Mouse (Mus musculus) heart, embryonic 13.5 days (tissue): Measurements from ENCODE around the gene Mtfr1l. TPM values are rescaled to one million over a fixed set of nuclear protein-coding genes. Genes with fewer than 3 reads are reported as not detected.
A peak's percentile ranks its signal among the peaks of the same experiment; 100 is the strongest.

Experiments
- ATAC-seq: fragments of 200-750 bp; cut with Nextera tagmentation; 2 replicates; pipeline ENCODE4 v1.8.0; 2017; ENCODE audit warnings: moderate TSS enrichment; ENCODE audit not compliant: insufficient number of reproducible peaks, low FRiP score, low TSS enrichment; ENCODE audit errors: extremely low read depth
- H3K27ac ChIP-seq: fragments of 300-500 bp; sonication (generic); replicated peaks from 2 replicates; pipeline ENCODE4 v1.5.1; 2015; ENCODE audit warnings: moderate library complexity, mild to moderate bottlenecking, inconsistent platforms
- H3K27me3 ChIP-seq: fragments of 300-500 bp; sonication (generic); replicated peaks from 2 replicates; pipeline ENCODE4 v1.6.1; 2015; ENCODE audit warnings: mild to moderate bottlenecking, inconsistent platforms
- H3K36me3 ChIP-seq: fragments of 300-500 bp; sonication (generic); 2 replicates; pipeline ENCODE4 v1.6.1; 2015; ENCODE audit warnings: mild to moderate bottlenecking, inconsistent platforms
- H3K4me1 ChIP-seq: fragments of 300-500 bp; sonication (generic); 2 replicates; pipeline ENCODE4 v1.6.1; 2015; ENCODE audit warnings: inconsistent platforms
- H3K4me2 ChIP-seq: fragments of 300-500 bp; sonication (generic); 2 replicates; pipeline ENCODE4 v1.6.1; 2015; ENCODE audit warnings: inconsistent platforms, mild to moderate bottlenecking, moderate library complexity
- H3K4me3 ChIP-seq: fragments of 300-500 bp; sonication (generic); 2 replicates; pipeline ENCODE4 v1.5.1; 2015; ENCODE audit warnings: moderate library complexity, mild to moderate bottlenecking, inconsistent platforms
- H3K9ac ChIP-seq: fragments of 300-500 bp; sonication (generic); 2 replicates; pipeline ENCODE4 v1.6.1; 2015; ENCODE audit warnings: inconsistent platforms, mild to moderate bottlenecking, moderate library complexity
- H3K9me3 ChIP-seq: fragments of 300-500 bp; sonication (generic); 2 replicates; pipeline ENCODE4 v1.6.1; 2016; ENCODE audit warnings: inconsistent platforms
- WGBS: fragments of 180-500 bp; shearing (Covaris S2); methylation state at CpG from one replicate; pipeline ENCODE4 v1.1.7; 2015; ENCODE audit warnings: mixed read lengths; 5-methylcytosine and 5-hydroxymethylcytosine counted together
- polyA plus RNA-seq: library from polyadenylated mRNA; unstranded; fragments of >200 nt; fragmentation: Nextera tagmentation; extraction: Ambion mirVana; gene quantifications from 2 replicates; pipeline ENCODE4 v1.2.1, GENCODE M21; 2015

Gene Mtfr1l
- polyA plus RNA-seq: 142 and 144 TPM in 2 replicates

DNA sequence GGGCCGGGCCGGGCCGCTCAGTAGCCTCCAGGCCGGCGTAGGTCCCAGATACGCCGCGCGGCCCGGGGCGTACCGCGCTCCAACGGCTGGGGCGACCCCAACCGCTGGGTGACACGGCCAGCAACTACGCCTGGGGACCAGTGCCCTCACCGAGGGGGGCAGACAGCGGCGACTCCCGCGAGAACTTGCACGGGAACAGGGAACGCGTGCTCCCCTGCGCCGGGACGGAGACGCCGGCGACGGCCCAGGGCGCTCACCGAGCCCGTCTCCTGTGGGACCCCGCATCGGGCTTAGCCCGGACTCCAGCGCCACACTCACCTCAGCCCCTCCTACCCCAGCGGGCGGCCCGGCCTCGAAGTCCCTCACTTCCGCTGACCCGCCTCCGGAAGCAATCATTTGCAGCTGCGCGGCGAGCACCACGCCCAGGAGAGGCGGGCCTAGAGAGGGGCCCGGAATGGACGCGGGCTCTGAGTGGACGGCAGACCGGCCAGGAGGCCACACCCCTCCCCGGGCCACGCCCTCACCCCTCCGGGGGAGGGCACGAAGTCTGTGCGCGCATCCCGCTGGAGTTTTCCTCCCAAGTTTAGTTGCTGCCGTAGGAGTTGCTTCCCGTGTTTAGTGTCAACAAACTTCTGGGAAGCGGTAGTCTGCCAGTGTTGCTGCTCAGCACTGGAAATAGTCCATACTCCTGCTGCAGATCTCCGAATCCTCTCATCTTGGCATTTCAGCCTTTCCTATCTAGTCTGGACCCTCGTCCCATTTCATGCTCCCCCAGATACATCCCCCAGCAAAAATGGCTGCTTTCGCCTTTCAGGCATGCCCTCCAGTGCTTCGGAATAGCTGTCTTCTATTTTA, at the start of gene Mtfr1l:
TSS of gene Mtfr1l (minus strand) at position 456 of the 855 bp plus-strand sequence.
- Histone ChIP-seq H3K4me3 (peak within 1 kb of the TSS; percentile 98), H3K27ac (peak within 1 kb of the TSS; percentile 93), H3K36me3 (peaks cover 41% of the 10 kb centered on the region), H3K4me2 (peak within 1 kb of the TSS; percentile 99), H3K9me3 (no peaks in the 10 kb centered on the region), H3K27me3 (no peaks in the 10 kb centered on the region), H3K4me1 (peaks cover 40% of the 10 kb centered on the region), H3K9ac (peak within 1 kb of the TSS; percentile 96)
- under 1% methylated on average over 71 of the region's 71 CpGs for WGBS
- peak; percentile 95 for ATAC-seq

- ATAC-seq: no peak
- no peaks in the 10 kb centered on the region for H3K27me3 ChIP-seq
- 59% methylated on average over 3 of the region's 3 CpGs for whole genome bisulfite sequencing
- no peaks in the 10 kb centered on the region for H3K9me3 ChIP-seq
- H3K27ac ChIP-seq: no peak overlapping the region
- H3K9ac ChIP-seq: no peak overlapping the region
- no peaks in the 10 kb centered on the region for H3K36me3 ChIP-seq
- H3K4me1 ChIP-seq: peaks cover 45% of the 10 kb centered on the region
- H3K4me3 ChIP-seq: no peak overlapping the region
- H3K4me2 ChIP-seq: no peak overlapping the region
These were observed 48.3 kb upstream of the Mtfr1l start for GRCm38 (mm10) chr4:134583513-134583912.

DNA sequence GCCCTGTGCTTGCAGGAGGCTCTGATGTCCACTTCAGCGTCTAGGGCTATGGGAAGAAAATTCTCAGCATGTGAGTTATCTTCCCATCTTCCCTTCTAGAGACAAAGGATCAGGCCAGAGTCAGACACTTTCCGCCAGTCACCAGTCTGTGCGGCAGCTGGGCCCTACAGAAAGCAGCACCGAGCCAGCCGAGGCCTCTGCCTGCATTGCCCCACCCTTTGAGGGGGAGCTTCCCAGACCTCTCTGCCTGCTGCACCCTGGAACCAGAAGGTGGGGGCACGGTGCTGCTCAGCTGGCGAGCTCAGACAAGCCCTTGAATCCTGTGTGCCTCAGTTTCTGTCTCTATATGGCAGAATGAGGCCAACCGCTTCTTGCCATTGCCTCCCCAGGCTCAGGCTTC, 46.2 kb upstream of the Mtfr1l start:
- H3K4me1 ChIP-seq: peaks cover 44% of the 10 kb centered on the region
- no peaks in the 10 kb centered on the region for H3K36me3 ChIP-seq
- no peak overlapping the region for H3K27ac ChIP-seq
- H3K4me2 ChIP-seq: no peak overlapping the region
- ATAC-seq: no peak
- H3K9ac ChIP-seq: peak overlapping the region; percentile 74; the same call in 1 of the 2 replicates
- 58% methylated on average over 8 of the region's 8 CpGs for WGBS
- no peaks in the 10 kb centered on the region for H3K27me3 ChIP-seq
- H3K4me3 ChIP-seq: no peak overlapping the region
- no peaks in the 10 kb centered on the region for H3K9me3 ChIP-seq

DNA sequence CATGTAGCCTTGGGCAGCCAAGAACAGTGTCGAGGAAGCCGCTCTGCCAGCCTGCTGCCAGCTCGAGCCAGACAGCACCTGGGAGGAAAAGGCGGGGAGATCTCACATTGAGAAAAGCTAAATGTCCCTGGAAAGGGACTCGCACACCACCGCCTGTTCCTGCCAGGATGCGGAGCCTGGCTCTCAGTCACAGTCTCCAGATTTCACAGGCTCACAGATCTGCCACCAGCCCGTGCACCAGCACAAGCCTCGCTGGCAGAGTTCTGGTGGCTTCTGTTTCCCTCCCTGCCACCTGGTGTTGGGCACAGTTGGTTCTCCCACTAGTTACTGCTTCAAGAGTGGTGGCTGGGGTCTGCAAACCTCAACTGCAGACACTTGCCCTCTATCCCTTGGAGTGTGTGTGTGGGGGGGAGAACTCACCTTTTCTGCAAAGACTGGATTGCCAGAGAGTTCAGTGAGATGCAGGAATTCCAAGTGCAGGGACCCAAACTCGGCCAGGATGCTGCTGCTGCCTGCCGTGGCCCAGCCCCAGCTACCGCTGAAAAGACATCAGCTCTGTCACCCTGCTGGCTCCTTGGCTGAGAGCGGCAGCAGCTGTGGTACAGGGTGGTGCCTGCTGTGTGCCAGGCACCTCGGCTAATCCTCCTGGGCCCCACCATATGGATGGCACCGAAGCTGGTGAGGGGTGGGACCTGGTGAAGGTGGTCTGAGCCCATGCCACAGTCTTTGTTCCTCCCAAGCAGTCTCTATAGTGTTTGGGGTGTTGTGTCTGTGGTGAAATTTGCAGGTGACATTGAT, 45.4 kb upstream of the Mtfr1l start:
- H3K27ac ChIP-seq: peak overlapping the region; percentile 89; the same call in 1 of the 2 replicates
- peaks cover 2% of the 10 kb centered on the region; the same call in 1 of the 2 replicates for H3K36me3 ChIP-seq
- 78% methylated on average over 15 of the region's 15 CpGs for WGBS
- H3K9ac ChIP-seq: peak overlapping the region; percentile 74; the same call in 1 of the 2 replicates
- H3K4me1 ChIP-seq: peaks cover 41% of the 10 kb centered on the region
- H3K27me3 ChIP-seq: no peaks in the 10 kb centered on the region
- H3K4me3 ChIP-seq: no peak overlapping the region
- H3K4me2 ChIP-seq: no peak overlapping the region
- no peaks in the 10 kb centered on the region for H3K9me3 ChIP-seq
- ATAC-seq: no peak

- H3K36me3 ChIP-seq: peaks cover 11% of the 10 kb centered on the region
- no peaks in the 10 kb centered on the region for H3K9me3 ChIP-seq
- peak overlapping the region; percentile 89 for H3K27ac ChIP-seq
- H3K9ac ChIP-seq: peak overlapping the region; percentile 74
- ATAC-seq: no peak
- peak overlapping the region; percentile 65 for H3K4me2 ChIP-seq
- 12% methylated on average over 5 of the region's 5 CpGs for WGBS
- H3K4me1 ChIP-seq: peaks cover 40% of the 10 kb centered on the region
- H3K4me3 ChIP-seq: peak overlapping the region; percentile 30
- H3K27me3 ChIP-seq: no peaks in the 10 kb centered on the region
These were observed 44.4 kb upstream of the Mtfr1l start for GRCm38 (mm10) chr4:134579620-134580019.

GRCm38 (mm10) chr4:134579212-134579611, 44.0 kb upstream of the Mtfr1l start:
- peak overlapping the region; percentile 30 for H3K4me3 ChIP-seq

DNA sequence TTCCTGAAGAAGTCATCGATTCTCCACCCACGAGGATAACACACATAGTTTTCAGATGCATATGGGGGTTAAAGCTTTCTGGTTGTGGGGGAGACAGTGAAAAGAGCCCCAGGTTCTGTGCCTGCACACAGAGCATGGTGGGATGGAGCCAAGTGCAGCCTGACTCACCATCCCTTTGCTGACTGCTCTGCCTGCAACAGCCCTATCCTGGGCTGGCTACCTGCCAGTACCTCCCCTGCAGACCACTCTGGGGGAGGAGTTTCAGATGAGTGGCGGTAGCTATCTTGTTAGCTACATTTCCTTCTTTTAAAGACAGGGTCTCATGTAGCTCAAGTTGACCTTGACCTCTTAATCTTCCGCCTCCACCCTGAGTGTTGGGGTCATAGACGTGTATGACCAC, 43.2 kb upstream of the Mtfr1l start:
- H3K9me3 ChIP-seq: no peaks in the 10 kb centered on the region
- WGBS: 31% methylated on average over 5 of the region's 5 CpGs
- peak overlapping the region; percentile 89 for H3K27ac ChIP-seq
- H3K4me3 ChIP-seq: peak overlapping the region; percentile 30; the same call in 1 of the 2 replicates
- peak overlapping the region; percentile 74 for H3K9ac ChIP-seq
- H3K4me2 ChIP-seq: peak overlapping the region; percentile 65
- H3K4me1 ChIP-seq: peaks cover 39% of the 10 kb centered on the region
- no peaks in the 10 kb centered on the region for H3K27me3 ChIP-seq
- peak; percentile 32; the same call in 1 of the 2 replicates for ATAC-seq
- peaks cover 16% of the 10 kb centered on the region for H3K36me3 ChIP-seq

More at GRCm38 (mm10) chr4:134579212-134579611, 44.0 kb upstream of the Mtfr1l start:
- Histone ChIP-seq H3K9me3 (no peaks in the 10 kb centered on the region), H3K27ac (peak overlapping the region; percentile 89), H3K27me3 (no peaks in the 10 kb centered on the region), H3K36me3 (peaks cover 15% of the 10 kb centered on the region), H3K9ac (peak overlapping the region; percentile 74), H3K4me1 (peaks cover 40% of the 10 kb centered on the region), H3K4me2 (peak overlapping the region; percentile 65)
- ATAC-seq: peak; percentile 41; the same call in 1 of the 2 replicates
- WGBS: 4% methylated on average over 11 of the region's 11 CpGs

DNA sequence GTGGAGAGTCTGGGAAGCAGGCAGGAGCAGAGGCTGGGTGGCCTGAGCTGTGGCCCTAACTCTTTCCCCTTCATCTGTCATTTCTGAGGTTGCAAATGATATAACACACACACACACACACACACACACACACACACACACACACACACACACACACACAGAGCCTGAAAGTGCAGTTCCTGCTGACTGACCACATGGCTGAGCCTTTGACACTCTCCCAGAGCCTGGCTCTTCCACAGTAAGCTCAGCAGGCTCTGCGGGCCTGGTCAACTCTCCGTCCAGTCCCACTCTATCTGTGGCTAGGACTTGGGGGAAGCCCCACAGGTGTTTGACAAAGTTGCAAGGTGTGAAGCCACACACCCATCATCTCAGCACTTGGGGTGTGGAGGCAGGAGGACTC, 42.1 kb upstream of the Mtfr1l start:
- Histone ChIP-seq H3K27ac (no peak overlapping the region), H3K9ac (no peak overlapping the region), H3K4me2 (no peak overlapping the region), H3K36me3 (peaks cover 23% of the 10 kb centered on the region), H3K27me3 (no peaks in the 10 kb centered on the region), H3K4me1 (peaks cover 36% of the 10 kb centered on the region), H3K9me3 (no peaks in the 10 kb centered on the region), H3K4me3 (no peak overlapping the region)
- 60% methylated on average over 2 of the region's 2 CpGs for WGBS
- no peak for ATAC-seq

GRCm38 (mm10) chr4:134575486-134575885, 40.3 kb upstream of the Mtfr1l start:
- no peak for ATAC-seq
- no peak overlapping the region for H3K4me2 ChIP-seq
- peaks cover 27% of the 10 kb centered on the region for H3K4me1 ChIP-seq
- 41% methylated on average over 11 of the region's 11 CpGs for WGBS
- no peak overlapping the region for H3K27ac ChIP-seq
- peaks cover 23% of the 10 kb centered on the region for H3K36me3 ChIP-seq
- H3K27me3 ChIP-seq: no peaks in the 10 kb centered on the region
- no peaks in the 10 kb centered on the region for H3K9me3 ChIP-seq
- no peak overlapping the region for H3K9ac ChIP-seq
- H3K4me3 ChIP-seq: no peak overlapping the region

GRCm38 (mm10) chr4:134572449-134573300, 37.5 kb upstream of the Mtfr1l start:
- Histone ChIP-seq H3K27ac (no peak overlapping the region), H3K4me3 (no peak overlapping the region), H3K4me1 (no peaks in the 10 kb centered on the region), H3K9ac (no peak overlapping the region), H3K9me3 (no peaks in the 10 kb centered on the region), H3K4me2 (no peak overlapping the region), H3K27me3 (no peaks in the 10 kb centered on the region), H3K36me3 (peaks cover 44% of the 10 kb centered on the region)
- ATAC-seq: no peak
- 76% methylated on average over 24 of the region's 24 CpGs for WGBS
